Mouse (Mus musculus) T-helper 2 cell (primary cell): ENCODE data around the gene Map3k20.

Source experiments
- in situ Hi-C: fragments of 300-600 bp; cut with MboI, MseI; formaldehyde crosslinking; loops from one replicate; pipeline ENCODE4 v1.15.1; 2025; ENCODE audit warnings: high pct_unique_total_duplicates

Map3k20 gene

DNA sequence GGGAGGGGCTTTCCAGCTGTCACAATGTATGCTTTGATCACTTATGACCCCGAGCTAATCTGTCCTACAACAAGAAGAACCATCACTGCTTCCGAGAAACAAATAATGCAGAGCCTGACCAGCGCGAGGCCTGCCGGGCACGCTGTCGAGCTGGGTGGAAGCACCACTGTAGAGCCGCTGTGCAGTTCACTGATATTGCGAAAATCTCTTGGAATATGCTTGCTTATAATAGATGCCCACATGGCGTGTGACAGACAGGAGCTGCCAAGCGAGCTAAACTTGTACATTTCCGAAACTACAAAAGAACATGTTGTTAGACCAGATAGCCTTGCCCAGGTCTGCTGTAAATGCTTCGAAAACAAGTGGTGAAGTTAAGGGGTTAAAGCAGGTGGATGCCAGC is 86.7 kb downstream of the Map3k20 start:
- in situ Hi-C loops: no loop called here

GRCm38 (mm10) chr2:72374076-72374475 is 88.6 kb downstream of the Map3k20 start:
- in situ Hi-C loops: no loop called here

GRCm38 (mm10) chr2:72375877-72376276 is 90.4 kb downstream of the Map3k20 start:
- in situ Hi-C loops: no loop called here

DNA sequence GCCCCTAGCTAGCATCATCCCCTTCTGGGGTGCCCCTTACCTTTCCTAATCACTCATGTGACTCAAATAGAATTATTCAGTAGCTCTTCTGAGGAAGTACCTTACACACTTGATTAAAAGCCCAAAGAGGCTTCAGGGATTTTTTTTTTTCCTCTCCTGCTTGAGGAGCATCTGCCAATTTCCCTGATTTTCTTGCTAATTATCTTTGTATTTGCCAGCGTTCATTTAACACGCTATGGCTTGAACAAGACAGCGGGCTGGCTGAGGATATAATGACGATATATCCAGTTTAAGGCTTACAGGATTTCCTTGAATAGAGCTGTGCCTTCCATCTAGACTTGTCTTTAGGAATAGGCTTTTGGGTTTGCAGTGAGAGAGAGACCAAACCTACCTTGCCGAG is 91.5 kb downstream of the Map3k20 start:
- in situ Hi-C loops: no loop called here

- in situ Hi-C loops: no loop called here
Measured at GRCm38 (mm10) chr2:72379425-72379824, 94.0 kb downstream of the Map3k20 start.

DNA sequence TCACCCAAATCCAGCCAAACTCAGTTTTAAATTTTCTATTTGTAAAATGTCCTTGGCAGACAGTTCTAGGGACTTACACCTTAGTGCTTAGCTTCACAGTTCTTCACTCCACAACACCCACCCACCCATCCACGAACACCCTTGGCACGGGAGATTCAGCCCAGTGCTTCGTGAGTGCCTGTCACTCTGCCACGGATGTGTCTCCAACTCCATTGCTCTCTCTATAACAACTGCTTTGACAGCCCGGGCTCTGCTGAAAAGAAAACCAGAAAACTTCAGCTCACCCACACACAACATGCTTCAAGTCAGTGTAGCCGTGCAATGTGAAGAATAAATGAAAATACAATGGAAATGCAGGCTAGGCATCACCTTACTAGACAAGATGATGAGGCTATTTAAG is 97.2 kb downstream of the Map3k20 start:
- in situ Hi-C loops: no loop called here

GRCm38 (mm10) chr2:72383321-72383720 is 97.9 kb downstream of the Map3k20 start:
- in situ Hi-C loops: no loop called here

DNA sequence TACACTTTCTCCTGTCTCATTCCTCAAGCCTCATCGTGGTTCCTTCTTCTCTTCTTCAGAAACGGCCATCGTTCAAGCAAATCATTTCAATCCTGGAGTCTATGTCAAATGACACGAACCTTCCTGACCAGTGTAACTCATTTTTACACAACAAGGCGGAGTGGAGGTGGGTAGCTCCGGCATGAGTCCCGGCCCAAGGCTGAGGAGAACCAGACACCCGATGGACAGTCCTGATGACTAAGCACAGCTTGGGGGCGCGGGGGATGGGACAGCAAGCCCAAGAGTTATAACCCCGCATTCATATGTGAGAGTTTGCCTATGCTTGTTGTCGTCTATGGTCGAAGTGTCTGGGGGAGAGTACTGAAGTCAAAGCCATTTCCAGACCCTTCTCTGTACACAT is 104.0 kb downstream of the Map3k20 start:
- in situ Hi-C loops: no loop called here

DNA sequence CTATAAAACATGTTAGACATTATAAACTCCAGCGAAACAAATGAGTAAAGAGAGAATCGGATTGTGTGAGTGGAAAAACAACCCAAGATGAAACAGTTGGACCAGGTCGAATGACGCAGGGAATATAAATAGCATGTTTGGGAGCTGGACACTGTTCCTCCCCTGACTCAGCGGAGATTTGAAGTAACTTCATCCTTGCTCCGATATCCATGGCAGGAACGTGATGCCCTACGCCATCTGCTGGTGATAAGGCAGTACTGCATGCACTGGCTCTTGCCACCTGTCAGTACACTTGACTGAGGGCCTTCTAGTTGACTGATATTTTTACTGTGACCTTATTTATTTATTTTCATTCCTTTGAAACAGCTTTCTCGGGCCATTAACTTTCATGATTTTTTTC is 104.5 kb downstream of the Map3k20 start:
- in situ Hi-C loops: loop anchor here (5.0 kb wide), 1 partner anchor 153 kb away; no protein-coding TSS in a partner anchor

- in situ Hi-C loops: loop anchor here (5.0 kb wide), 1 partner anchor 153 kb away; no protein-coding TSS in a partner anchor
Measured at GRCm38 (mm10) chr2:72390474-72390873, 105.0 kb downstream of the Map3k20 start.

DNA sequence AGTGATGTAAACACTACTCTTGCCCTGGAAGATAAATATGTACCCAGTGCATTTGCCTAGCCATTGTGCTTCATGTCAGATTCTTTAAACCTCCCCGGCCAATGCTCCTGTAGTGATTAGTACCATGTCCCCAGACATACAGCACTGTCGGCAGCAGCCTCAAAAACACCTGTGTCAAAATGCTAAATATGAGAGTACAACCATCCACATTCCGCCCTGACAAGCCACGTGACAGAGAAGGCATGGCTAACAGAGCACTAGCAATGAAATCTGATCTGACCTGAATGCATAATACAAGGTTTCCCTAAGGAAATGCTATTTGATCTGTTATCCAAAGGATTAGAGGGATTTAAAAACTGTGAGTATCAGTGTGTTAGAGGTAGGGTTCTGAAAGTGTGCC is 105.6 kb downstream of the Map3k20 start:
- in situ Hi-C loops: loop anchor here (5.0 kb wide), 1 partner anchor 154 kb away; no protein-coding TSS in a partner anchor

GRCm38 (mm10) chr2:72391721-72392120 is 106.3 kb downstream of the Map3k20 start:
- in situ Hi-C loops: loop anchor here (5.0 kb wide), 1 partner anchor 154 kb away; no protein-coding TSS in a partner anchor

GRCm38 (mm10) chr2:72392316-72392715 is 106.9 kb downstream of the Map3k20 start:
- in situ Hi-C loops: loop anchor here (5.0 kb wide), 1 partner anchor 155 kb away; no protein-coding TSS in a partner anchor

GRCm38 (mm10) chr2:72396934-72397333 is 111.5 kb downstream of the Map3k20 start:
- in situ Hi-C loops: no loop called here

GRCm38 (mm10) chr2:72398227-72398626 is 112.8 kb downstream of the Map3k20 start:
- in situ Hi-C loops: no loop called here

DNA sequence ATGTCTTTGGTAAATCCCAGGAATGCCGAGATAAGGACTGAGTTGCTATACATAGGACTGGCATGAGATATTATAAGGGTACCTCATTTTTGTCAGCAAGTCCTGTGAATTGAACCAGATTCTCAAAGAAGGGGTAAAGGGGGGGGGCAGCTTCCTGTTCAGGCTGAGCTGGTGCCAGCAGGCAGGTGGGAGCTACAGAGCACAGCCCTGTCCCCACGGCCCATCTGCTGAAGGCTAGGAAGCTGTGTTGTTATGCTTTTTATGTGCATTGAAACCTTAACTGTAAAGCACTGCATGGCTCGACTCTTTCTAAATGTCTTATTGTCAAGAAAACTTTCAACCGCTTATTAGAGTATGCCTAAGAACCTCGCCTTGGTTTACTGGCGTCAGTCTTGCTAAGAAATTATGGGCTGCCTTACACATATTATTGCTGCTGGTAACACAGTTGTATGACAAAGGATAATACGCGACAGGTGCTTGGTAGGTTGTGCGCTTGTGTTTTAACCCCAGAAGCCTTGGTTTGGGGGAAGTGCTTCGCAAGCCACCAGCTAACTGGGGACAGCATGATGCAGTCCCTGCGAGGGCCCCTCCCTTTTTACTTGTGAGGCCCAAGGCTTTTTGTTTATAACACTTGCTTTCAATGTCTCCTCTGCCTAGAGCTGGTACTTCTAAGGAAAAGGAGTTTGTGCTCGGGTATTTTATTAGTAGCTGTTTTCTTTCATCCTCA is 114.2 kb downstream of the Map3k20 start:
- in situ Hi-C loops: no loop called here

- in situ Hi-C loops: no loop called here
Measured at GRCm38 (mm10) chr2:72401290-72401689, 115.9 kb downstream of the Map3k20 start.

GRCm38 (mm10) chr2:72405621-72406555 is 120.5 kb downstream of the Map3k20 start:
- in situ Hi-C loops: no loop called here

GRCm38 (mm10) chr2:72406701-72407100 is 121.3 kb downstream of the Map3k20 start:
- in situ Hi-C loops: no loop called here

GRCm38 (mm10) chr2:72407341-72408092 is 122.1 kb downstream of the Map3k20 start:
- in situ Hi-C loops: no loop called here

- in situ Hi-C loops: no loop called here
Measured at GRCm38 (mm10) chr2:72409968-72410367, 124.5 kb downstream of the Map3k20 start.

DNA sequence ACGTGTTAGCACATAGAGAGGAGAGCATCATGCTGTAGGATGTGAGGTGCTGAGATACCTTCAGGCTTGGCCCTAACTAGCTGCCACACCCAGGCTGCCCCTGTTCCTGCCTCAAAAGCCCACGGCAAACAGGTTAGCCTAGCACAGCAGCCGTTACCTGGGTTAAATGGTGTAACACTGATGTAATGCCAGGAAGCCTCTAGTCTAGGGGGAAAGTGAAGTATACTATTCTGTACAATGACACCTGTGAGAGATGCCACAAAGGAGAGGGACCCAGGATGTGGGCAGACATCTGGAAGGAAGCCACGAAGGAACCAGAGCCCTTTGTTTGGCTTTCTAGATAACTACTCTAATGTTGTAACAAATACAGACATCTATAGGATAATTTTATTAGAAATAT is 126.8 kb downstream of the Map3k20 start:
- in situ Hi-C loops: no loop called here
